Mouse (Mus musculus) liver, adult 2 months (tissue): ENCODE results near the gene Slc35g1. TPM values are rescaled to one million over a fixed set of nuclear protein-coding genes. Genes with fewer than 3 reads are reported as not detected.

Experiments
- DNase-seq: peaks from one replicate; pipeline ENCODE4 v3.0.0-alpha.2; 2011; ENCODE audit warnings: low read depth, low spot score; ENCODE audit errors: extremely low read depth
- H3K27ac ChIP-seq: fragments of 200-500 bp; replicated peaks from 2 replicates; pipeline ENCODE4 v1.5.1; 2012; ENCODE audit warnings: low read depth, mild to moderate bottlenecking, control low read depth, inconsistent platforms, low read length; ENCODE audit not compliant: insufficient read depth
- H3K27me3 ChIP-seq: fragments of 200-500 bp; 2 replicates; pipeline ENCODE4 v1.6.1; 2012; ENCODE audit warnings: mild to moderate bottlenecking, moderate library complexity, low read length, inconsistent platforms; ENCODE audit not compliant: control insufficient read depth, insufficient read depth
- H3K36me3 ChIP-seq: fragments of 200-500 bp; 2 replicates; pipeline ENCODE4 v1.6.1; 2012; ENCODE audit warnings: low read length, inconsistent platforms; ENCODE audit not compliant: control insufficient read depth, insufficient read depth
- H3K4me1 ChIP-seq: fragments of 200-500 bp; 2 replicates; pipeline ENCODE4 v1.6.1; 2011; ENCODE audit warnings: low read length; ENCODE audit not compliant: control insufficient read depth, insufficient read depth
- H3K4me3 ChIP-seq: fragments of 200-500 bp; 2 replicates; pipeline ENCODE4 v1.5.1; 2011; ENCODE audit warnings: low read depth, mild to moderate bottlenecking, control low read depth, low read length, moderate library complexity; ENCODE audit not compliant: insufficient read depth
- H3K79me2 ChIP-seq: fragments of 200-500 bp; 2 replicates; pipeline ENCODE4 v1.6.1; 2012; ENCODE audit warnings: inconsistent platforms, mild to moderate bottlenecking, low read length, moderate library complexity; ENCODE audit not compliant: control insufficient read depth, insufficient read depth
- H3K9ac ChIP-seq: fragments of 200-500 bp; 2 replicates; pipeline ENCODE4 v1.6.1; 2012; ENCODE audit warnings: low read depth, mild to moderate bottlenecking, control low read depth, inconsistent platforms, low read length
- CTCF ChIP-seq: fragments of 200-500 bp; IDR thresholded peaks from 2 replicates; pipeline ENCODE4 v1.5.1; 2011; ENCODE audit warnings: low read depth, low read length, control low read depth
- POLR2A ChIP-seq: fragments of 200-500 bp; IDR thresholded peaks from 2 replicates; pipeline ENCODE4 v1.6.1; 2011; ENCODE audit warnings: low read length, control low read depth; ENCODE audit not compliant: insufficient read depth; ENCODE audit errors: extremely low read depth
- WGBS: fragments of 180-500 bp; shearing (Covaris S2); methylation state at CpG from one replicate; pipeline ENCODE4 v1.1.7; 2018; 5-methylcytosine and 5-hydroxymethylcytosine counted together
- polyA plus RNA-seq: library from polyadenylated mRNA; depleted of rRNA; stranded (reverse); fragments of >200 nt; gene quantifications from 2 replicates; pipeline ENCODE4 v1.2.3, GENCODE M21; 2012
- total RNA-seq: library from RNA; depleted of rRNA; stranded (reverse); fragments of >200 nt; gene quantifications from 2 replicates; pipeline ENCODE4 v1.2.3, GENCODE M21; 2014

The Slc35g1 gene
- total and polyA plus RNA-seq, 2 experiments = 4.7 to 16.3 TPM

GRCm38 (mm10) chr19:38418819-38419423 is 23.1 kb downstream of the Slc35g1 start:
- H3K9ac ChIP-seq = no peak overlapping the region
- H3K36me3 ChIP-seq = no peaks in the 10 kb centered on the region
- DNase-seq = peak; percentile 59
- H3K27ac ChIP-seq = no peak overlapping the region
- H3K4me3 ChIP-seq = no peak overlapping the region
- H3K27me3 ChIP-seq = no peaks in the 10 kb centered on the region
- 30% methylated on average over 4 of the region's 4 CpGs for WGBS
- no peak for TF ChIP-seq POLR2A
- TF ChIP-seq CTCF = no peak
- H3K4me1 ChIP-seq = peaks cover 4% of the 10 kb centered on the region
- no peaks in the 10 kb centered on the region for H3K79me2 ChIP-seq

- Histone ChIP-seq H3K9ac (no peak overlapping the region), H3K4me1 (peaks cover 4% of the 10 kb centered on the region), H3K27ac (no peak overlapping the region), H3K4me3 (no peak overlapping the region), H3K27me3 (no peaks in the 10 kb centered on the region), H3K79me2 (no peaks in the 10 kb centered on the region), H3K36me3 (no peaks in the 10 kb centered on the region)
- no peak for DNase-seq
- TF ChIP-seq CTCF = no peak
- no peak for TF ChIP-seq POLR2A
- 59% methylated on average over 4 of the region's 4 CpGs for WGBS
Observed at GRCm38 (mm10) chr19:38420751-38421295, 25.0 kb downstream of the Slc35g1 start.

- Histone ChIP-seq H3K27me3 (no peaks in the 10 kb centered on the region), H3K4me3 (no peak overlapping the region), H3K9ac (no peak overlapping the region), H3K79me2 (no peaks in the 10 kb centered on the region), H3K27ac (no peak overlapping the region), H3K36me3 (no peaks in the 10 kb centered on the region), H3K4me1 (peaks cover 4% of the 10 kb centered on the region)
- DNase-seq = no peak
- TF ChIP-seq CTCF = no peak
- WGBS = 69% methylated on average over 7 of the region's 7 CpGs
Observed at GRCm38 (mm10) chr19:38421436-38421835, 25.7 kb downstream of the Slc35g1 start.

- no peak for DNase-seq
- TF ChIP-seq CTCF (no peak), POLR2A (no peak)
- WGBS = 33% methylated on average over 6 of the region's 6 CpGs
- Histone ChIP-seq H3K36me3 (no peaks in the 10 kb centered on the region), H3K27ac (no peak overlapping the region), H3K4me1 (peaks cover 4% of the 10 kb centered on the region), H3K9ac (no peak overlapping the region), H3K4me3 (no peak overlapping the region), H3K27me3 (no peaks in the 10 kb centered on the region), H3K79me2 (no peaks in the 10 kb centered on the region)
Observed at GRCm38 (mm10) chr19:38422926-38423325, 27.1 kb downstream of the Slc35g1 start.

GRCm38 (mm10) chr19:38423884-38424283 is 28.1 kb downstream of the Slc35g1 start:
- DNase-seq = peak; percentile 35
- Histone ChIP-seq H3K36me3 (no peaks in the 10 kb centered on the region), H3K79me2 (no peaks in the 10 kb centered on the region), H3K27ac (no peak overlapping the region), H3K27me3 (no peaks in the 10 kb centered on the region), H3K4me3 (no peak overlapping the region), H3K4me1 (peaks cover 3% of the 10 kb centered on the region), H3K9ac (no peak overlapping the region)
- 41% methylated on average over 7 of the region's 7 CpGs for WGBS
- no peak for TF ChIP-seq CTCF
- no peak for TF ChIP-seq POLR2A

GRCm38 (mm10) chr19:38424581-38424980 is 28.8 kb downstream of the Slc35g1 start:
- Histone ChIP-seq H3K27ac (no peak overlapping the region), H3K4me3 (no peak overlapping the region), H3K79me2 (no peaks in the 10 kb centered on the region), H3K27me3 (no peaks in the 10 kb centered on the region), H3K4me1 (no peaks in the 10 kb centered on the region), H3K9ac (no peak overlapping the region), H3K36me3 (no peaks in the 10 kb centered on the region)
- WGBS = 72% methylated on average over 7 of the region's 7 CpGs
- TF ChIP-seq CTCF (no peak), POLR2A (no peak)
- DNase-seq = no peak
